Mouse (Mus musculus) adrenal gland, adult 18-20 months (tissue): Measurements from ENCODE around the gene Apoh. TPM values are rescaled to one million over a fixed set of nuclear protein-coding genes. Genes with fewer than 3 reads are reported as not detected.

Source experiments
- DNase-seq, 2 experiments: peaks; one replicate each; pipeline ENCODE4 v3.0.0; 2021 to 2022; ENCODE audit warnings: low spot score in 2 of 2
- long read RNA-seq, 2 experiments: library from polyadenylated mRNA; stranded (forward); transcript quantifications; one replicate each; pipeline ENCODE4 v2.0.0; 2021
- total RNA-seq, 2 experiments: library from RNA; stranded (reverse); gene quantifications; 1 replicate in 1 of 2; 2 replicates in 1 of 2; pipeline ENCODE4 v1.2.3; 2021

The Apoh gene
- under 1 TPM in 1 of 2 experiments, not detected in 1; 0.27 TPM for total RNA-seq
- long read RNA-seq, experiment 1, result 0 reads
- long read RNA-seq, experiment 2, result 0 reads

- peak; percentile 38 to 49 for DNase-seq
Measured at GRCm38 (mm10) chr11:108342781-108343768, at the start of gene Apoh. TSS of gene Apoh (plus strand) at chr11:108343354.

- no peak for DNase-seq
Measured at GRCm38 (mm10) chr11:108293843-108294242, 49.3 kb upstream of the Apoh start.

DNA sequence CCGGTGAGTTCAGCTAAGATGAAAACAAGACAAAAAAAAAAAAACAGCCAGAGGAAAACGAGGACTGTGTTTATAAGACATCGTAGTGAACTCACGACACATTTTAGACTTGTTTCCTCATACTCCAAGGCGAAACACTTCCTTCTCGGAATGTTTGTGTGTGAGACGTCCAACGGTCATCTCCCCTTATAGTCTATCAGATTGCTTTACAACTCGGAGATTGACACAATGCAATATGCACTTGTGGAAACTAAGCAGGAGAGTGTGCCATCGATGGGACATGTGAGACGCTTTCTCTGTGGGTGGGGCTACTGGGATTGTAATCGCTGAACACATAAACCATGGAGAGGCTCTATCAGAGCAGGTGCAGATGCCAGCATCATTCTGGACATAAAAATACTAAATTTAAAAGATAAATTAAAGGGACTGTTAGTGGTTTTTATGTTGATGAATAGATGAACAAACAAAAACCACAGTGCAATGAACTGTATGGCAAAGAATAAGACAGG, 48.8 kb upstream of the Apoh start:
- no peak for DNase-seq

DNA sequence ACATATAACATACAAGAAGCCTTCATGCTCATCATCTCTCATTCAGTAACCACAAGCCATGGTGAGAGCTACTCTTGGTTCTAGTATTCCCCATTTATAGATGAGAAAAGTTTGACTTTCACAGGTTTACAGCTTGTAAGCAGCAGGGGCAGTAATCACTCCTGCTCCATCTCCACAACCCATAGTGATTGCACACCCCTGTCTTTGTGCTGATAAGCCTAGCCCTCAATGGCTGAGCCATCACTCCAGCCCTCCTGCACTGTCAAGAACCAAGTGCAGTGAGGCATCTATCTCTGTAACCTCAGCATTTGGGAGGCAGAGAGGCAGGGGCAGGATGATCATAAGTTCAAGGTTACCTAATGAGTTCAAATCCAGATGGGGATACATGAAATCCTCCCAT, 47.8 kb upstream of the Apoh start:
- DNase-seq, result no peak

DNA sequence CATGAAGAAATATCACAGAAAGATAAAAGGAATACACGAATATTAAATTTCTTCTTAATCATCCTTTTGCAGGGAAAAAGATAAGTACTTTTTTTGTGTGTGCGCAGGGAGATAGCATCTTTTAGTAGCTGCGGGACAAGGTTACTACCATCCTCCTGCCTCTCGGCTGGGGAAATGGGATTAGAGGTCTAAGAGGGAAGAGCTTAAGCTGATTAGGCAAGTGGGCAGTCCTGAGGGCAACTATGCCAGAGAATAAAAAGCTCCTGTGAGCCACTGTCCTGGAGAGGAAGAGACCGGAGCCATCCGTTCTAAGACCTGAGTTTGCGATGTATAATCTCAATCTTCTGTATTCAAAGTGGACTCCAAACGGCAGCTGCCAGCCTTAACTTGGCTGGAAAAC, 45.2 kb upstream of the Apoh start:
- DNase-seq, result no peak

DNA sequence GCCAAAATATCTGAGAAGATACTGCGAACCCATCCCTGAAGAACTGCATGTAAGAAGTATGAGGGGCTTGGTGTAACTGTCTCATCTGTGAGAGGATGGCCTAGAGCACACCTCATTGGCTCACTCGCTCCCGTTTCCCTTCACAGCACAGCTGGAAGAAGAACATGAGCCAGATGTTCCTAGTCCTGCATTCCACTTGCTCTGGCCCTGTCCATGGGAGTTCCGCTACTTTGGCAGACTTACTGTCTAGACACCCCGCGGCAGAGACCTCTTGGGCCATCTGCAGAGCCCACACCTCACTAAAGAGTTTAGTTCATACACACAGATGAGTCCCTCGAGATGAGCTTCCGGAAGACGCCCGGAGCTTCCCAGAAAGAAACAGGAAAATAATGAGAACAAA, 43.2 kb upstream of the Apoh start:
- DNase-seq, result no peak

DNA sequence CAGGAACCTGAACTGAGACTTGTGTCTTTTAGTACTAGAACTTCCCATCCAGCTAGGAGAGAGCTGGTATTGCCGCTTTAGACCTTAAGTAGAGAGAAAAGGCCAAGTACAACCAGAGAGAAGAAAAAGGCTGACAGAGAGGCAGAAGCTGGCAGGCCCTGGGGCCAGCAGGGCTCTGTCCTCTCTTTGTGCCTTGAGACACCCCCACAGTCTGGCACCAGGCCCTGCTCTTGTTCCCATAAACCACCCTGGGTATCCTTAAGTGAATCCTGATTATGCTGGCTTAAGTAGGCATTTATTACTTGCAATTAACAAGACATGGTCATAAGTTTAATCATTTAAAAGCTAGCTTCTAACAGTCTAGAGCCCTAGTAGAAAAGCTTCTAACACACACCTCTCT, 42.7 kb upstream of the Apoh start:
- DNase-seq, result no peak

GRCm38 (mm10) chr11:108301036-108301435, 42.1 kb upstream of the Apoh start:
- no peak for DNase-seq

DNA sequence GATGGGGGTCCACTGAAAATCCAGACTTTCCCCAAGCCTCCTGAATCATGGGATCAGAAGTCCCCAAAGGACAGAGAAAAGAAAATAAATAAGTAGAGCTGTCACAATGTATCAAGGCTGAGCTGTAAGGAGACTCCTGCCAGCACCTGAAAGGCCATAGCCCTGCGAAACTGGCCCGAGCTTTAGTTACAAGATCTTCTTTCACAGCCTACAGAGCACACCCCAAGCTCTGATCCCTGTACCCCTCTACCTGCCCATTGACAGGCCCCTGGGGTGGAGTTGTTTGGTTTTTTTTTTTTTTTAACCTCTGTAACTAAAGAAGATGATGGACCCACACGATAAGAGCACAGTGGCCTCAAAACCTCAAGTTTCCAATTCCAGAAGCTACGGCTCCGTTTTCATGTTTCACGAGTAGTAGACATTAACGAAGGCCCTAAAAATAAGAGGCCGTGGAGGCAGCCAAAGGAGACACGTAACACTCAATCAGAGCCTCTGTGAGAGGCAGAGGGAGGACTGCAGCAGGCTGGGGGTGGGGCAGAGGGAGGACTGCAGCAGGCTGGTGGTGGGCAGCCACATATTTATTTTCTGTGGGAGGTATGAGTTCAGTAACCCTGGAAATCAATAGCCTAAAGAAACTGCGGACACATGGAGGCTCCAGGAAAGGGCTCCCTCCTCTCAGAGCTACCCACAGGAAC, 41.2 kb upstream of the Apoh start:
- DNase-seq, result no peak

GRCm38 (mm10) chr11:108303787-108304186, 39.4 kb upstream of the Apoh start:
- DNase-seq, result no peak

DNA sequence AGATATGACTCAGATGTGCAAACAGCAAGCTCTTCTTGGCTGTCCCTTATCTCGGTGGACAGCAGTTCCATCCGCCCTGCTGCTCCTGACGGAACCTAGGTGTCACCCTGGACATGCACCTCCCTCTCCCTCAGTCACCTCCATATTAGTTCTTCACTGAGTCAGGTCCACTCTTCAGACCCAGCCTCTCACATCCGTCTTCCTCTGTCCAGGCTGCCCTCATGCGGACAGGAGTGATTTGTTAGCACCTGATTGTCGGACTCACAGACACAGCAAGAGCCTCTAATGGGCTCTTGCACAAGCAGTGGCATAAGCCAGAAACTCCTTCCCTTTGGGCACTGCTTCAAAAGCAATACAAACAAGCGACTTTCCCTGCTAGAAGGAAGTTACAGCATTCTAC, 35.9 kb upstream of the Apoh start:
- no peak for DNase-seq

GRCm38 (mm10) chr11:108308253-108308652, 34.9 kb upstream of the Apoh start:
- DNase-seq, result no peak

- no peak for DNase-seq
Measured at GRCm38 (mm10) chr11:108309791-108310190, 33.4 kb upstream of the Apoh start.

DNA sequence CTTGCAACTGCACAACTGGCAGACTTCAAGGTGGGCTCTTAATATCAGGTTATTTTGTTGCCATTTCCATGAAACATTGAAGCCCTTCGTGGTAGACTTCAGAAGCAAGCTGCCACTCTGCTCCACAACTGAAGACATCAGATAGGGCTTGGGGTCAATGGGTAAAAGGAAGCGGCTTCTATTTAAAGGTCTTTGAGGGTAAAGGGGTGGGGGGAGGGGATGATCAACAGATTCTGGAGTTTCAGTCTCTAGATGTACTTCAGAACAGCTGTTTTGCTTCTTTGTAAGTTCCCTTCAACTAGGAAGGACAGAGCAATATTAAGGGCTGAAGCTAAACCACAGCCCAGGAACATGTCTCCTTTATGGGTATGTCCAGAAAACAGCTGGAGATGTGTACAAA, 31.2 kb upstream of the Apoh start:
- no peak for DNase-seq

DNA sequence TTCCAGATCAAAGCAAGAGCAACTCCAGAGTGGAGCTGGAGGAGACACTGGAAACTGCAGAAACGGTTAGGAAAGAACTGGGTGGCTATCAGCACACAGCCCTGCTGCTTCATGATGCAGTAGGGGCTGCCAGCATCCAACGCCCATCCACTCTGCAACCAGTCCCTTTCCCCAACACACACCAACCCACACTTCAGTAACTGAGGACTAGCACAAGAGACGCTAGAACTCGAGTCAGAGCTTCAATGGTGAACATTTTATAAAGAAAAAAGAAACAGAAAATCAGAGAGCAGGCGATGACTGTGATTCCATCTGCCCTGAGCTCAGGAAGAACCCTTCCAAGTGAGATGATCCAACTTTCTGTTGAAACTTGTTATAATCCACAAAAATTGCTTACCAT, 30.6 kb upstream of the Apoh start:
- DNase-seq, result no peak

DNA sequence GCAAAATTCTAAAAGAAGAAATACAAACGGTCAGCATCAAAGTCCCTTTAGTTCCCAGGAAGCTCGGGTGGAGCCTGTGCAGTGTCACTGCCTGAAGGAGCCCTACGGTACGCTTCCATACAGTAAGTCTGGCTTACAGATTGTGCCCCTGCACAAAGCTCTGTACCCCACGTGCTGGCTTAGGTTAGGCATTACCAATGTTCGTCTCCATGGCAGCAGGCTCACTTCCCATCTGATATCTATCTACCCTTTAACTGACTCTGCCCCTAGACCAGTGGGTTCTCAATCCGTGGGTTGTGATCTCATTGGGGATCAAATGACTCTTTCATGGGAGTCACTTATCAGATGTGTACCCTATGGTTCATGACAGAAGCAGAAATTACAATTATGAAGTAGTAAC, 27.4 kb upstream of the Apoh start:
- no peak for DNase-seq

DNA sequence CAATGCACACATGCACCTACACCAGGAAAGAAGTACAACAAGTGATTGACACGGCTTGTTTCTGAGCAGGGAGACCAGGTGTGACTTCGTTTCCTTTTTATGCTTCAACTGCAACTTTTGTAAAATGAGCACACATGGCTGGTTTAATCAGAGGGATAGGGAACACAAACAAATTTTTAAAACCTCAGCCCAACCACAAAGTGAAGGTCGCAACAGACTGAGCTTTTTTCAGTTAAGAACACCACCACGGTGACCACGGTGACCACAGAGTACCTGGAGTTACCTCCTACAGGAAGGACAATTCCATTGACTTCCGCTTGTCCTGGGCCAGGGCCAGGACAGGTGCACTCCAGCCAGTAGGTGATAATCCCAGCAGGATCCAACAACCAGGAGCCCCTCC, 25.3 kb upstream of the Apoh start:
- no peak for DNase-seq

DNA sequence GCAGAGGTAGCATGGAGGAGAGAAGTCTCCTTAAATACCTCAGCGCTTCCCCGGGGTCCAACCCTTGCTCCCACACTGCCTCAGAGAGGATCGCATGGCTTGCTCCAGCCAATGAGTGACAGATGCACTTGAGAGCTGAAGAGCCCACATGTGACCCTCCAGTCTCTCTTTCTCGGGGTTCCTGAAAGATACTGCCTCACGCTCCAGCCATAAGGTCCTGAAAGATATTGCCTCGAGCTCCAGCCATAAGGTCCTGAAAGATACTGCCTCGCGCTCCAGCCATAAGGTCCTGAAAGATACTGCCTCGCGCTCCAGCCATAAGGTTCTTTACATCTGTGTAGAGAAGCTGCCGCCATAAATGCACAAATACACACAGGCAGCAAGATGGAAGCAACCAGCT, 24.0 kb upstream of the Apoh start:
- DNase-seq, result no peak

DNA sequence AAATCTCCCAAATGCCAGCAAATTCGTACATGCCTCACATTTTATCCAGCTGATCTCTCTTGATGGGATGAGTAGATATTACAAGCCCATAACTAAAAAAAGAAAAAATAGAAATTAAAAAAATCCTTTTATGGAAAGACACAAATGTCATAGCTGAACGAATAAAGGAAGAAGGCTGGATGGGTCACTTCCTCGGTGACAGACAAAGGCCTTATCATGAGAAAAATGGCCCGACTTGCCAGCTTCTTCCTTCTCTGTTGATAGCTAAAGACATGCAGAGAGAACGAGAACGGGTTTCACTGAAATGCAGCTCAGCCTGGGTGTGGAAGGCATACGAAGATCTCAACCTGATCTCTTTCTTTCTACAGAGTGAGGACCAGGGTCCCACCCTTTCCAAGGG, 22.6 kb upstream of the Apoh start:
- DNase-seq, result no peak

- DNase-seq, result no peak
Measured at GRCm38 (mm10) chr11:108322156-108322555, 21.0 kb upstream of the Apoh start.

DNA sequence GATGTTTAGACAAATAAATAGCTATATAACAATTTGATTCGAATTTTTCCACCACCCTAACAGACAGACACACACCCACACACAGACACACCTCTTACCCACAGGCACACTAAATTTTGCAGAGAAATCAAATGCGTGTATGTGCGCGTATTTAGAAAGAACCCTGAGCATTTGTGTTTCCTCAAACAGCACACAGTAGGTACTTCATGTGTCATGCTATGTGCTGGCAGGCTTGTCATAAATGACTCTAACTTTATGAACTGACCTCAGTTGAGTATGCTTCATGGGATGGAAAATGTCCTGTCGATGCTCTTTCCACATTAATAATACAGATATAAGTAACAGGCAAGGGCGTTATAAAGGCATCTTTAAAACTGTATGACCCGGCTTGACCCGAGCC, 17.2 kb upstream of the Apoh start:
- DNase-seq, result no peak

DNA sequence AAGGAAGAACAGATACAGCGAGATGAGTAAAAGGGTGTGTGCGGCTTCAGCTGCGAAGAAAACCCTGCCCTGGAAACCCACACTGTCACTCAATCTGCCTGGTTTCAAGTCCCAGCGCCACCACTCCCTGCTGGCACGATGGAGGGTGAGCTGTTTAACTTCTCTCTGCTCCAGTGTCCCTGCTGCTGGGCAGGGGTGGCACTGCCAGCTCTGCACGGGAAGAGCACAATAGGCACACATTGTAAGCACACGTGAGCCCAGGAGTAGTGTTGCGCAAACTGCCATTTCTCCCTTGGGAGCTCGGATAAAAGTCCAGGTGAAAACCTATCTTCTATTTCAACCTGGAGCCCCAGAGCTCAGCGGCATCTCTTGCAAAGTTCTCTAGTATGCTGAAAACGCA, 12.3 kb upstream of the Apoh start:
- DNase-seq, result no peak
